In genomic region chr17:45686093-45686619, GRCm38 (mm10) we compare ENCODE assay signal across 8 mouse cellular contexts. TPM values are rescaled to one million over a fixed set of nuclear protein-coding genes. Genes with fewer than 3 reads are reported as not detected.
DNase-seq lines count a peak whose midpoint lies in the region; ATAC-seq and TF ChIP-seq lines count a peak whose summit lies in the region.

Mrpl14 (plus strand) TSS chr17:45686322.

- intact Hi-C loops in heart, postnatal 25 days (cut with DNase I): no loop called here

- under 1% methylated on average over 18 of the region's 50 CpGs for WGBS in forebrain, embryonic 15.5 days
- 2% methylated on average over 43 of the region's 50 CpGs for WGBS in lung, adult 2 months

- DNase-seq in cerebellum, adult 11 months: peak; percentile 90
- DNase-seq in heart, postnatal 25 days (ENCODE audit: low spot score): peak; percentile 81
- DNase-seq in layer of hippocampus, adult 18-20 months (ENCODE audit: low spot score in 2 of 2): peak; percentile 85 to 94
- DNase-seq in lung, adult 2 months: peak; percentile 90
- DNase-seq in thymus, adult 18-20 months: peak; percentile 82 to 85

- peaks cover 2% of the 10 kb centered on the region for H3K4me1 ChIP-seq in ES-Bruce4 (ENCODE audit: control insufficient read depth, insufficient read depth, low read length)
- H3K4me1 ChIP-seq in forebrain, embryonic 15.5 days: peaks cover 41% of the 10 kb centered on the region
- peaks cover 16% of the 10 kb centered on the region for H3K4me1 ChIP-seq in lung, adult 2 months (ENCODE audit: control insufficient read depth, insufficient read depth, low read length)

- no peaks in the 10 kb centered on the region for H3K36me3 ChIP-seq in ES-Bruce4 (ENCODE audit: control insufficient read depth, insufficient read depth, low read length, poor library complexity, severe bottlenecking)
- no peaks in the 10 kb centered on the region for H3K36me3 ChIP-seq in forebrain, embryonic 15.5 days

- peak; percentile 90 for ATAC-seq in forebrain, embryonic 15.5 days (replicated peaks)
- peak; percentile 59 for ATAC-seq in neutrophil, adult 5-6 weeks (ENCODE audit: extremely low read depth, insufficient number of reproducible peaks, low FRiP score, poor library complexity, severe bottlenecking)

- no peaks in the 10 kb centered on the region for H3K9me3 ChIP-seq in ES-Bruce4 (replicated peaks; ENCODE audit: control insufficient read depth, insufficient read depth, low read length, poor library complexity, severe bottlenecking)
- H3K9me3 ChIP-seq in forebrain, embryonic 15.5 days: no peaks in the 10 kb centered on the region

- H3K4me2 ChIP-seq in forebrain, embryonic 15.5 days (replicated peaks): peak within 1 kb of the TSS; percentile 75

- peak within 1 kb of the TSS; percentile 88 for H3K9ac ChIP-seq in ES-Bruce4 (ENCODE audit: low read depth, poor library complexity, severe bottlenecking)
- peak within 1 kb of the TSS; percentile 95 for H3K9ac ChIP-seq in forebrain, embryonic 15.5 days (replicated peaks)

- H3K4me3 ChIP-seq in ES-Bruce4 (ENCODE audit: low read depth, low read length): peak within 1 kb of the TSS; percentile 82
- H3K4me3 ChIP-seq in forebrain, embryonic 15.5 days: peak within 1 kb of the TSS; percentile 100
- peak within 1 kb of the TSS; percentile 80 for H3K4me3 ChIP-seq in lung, adult 2 months (replicated peaks; ENCODE audit: extremely low read depth, low read depth, low read length)

- 0 out of 2 replicates have a peak, but pooled peaks have one; percentile 21 for TF ChIP-seq EP300 in ES-Bruce4 (IDR thresholded peaks at IDR 0.05; ENCODE audit: insufficient read depth, low read depth, low read length)

- no peak for TF ChIP-seq CTCF in ES-Bruce4 (IDR thresholded peaks at IDR 0.05; ENCODE audit: low read depth, low read length)
- no peak for TF ChIP-seq CTCF in lung, adult 2 months (IDR thresholded peaks at IDR 0.05; ENCODE audit: insufficient read depth, low read length)

- H3K27me3 ChIP-seq in ES-Bruce4 (ENCODE audit: control insufficient read depth, insufficient read depth, low read length, poor library complexity, severe bottlenecking): no peaks in the 10 kb centered on the region
- no peaks in the 10 kb centered on the region for H3K27me3 ChIP-seq in forebrain, embryonic 15.5 days

- H3K27ac ChIP-seq in ES-Bruce4 (ENCODE audit: insufficient read depth, low read length): peak within 1 kb of the TSS; percentile 13
- H3K27ac ChIP-seq in forebrain, embryonic 15.5 days (replicated peaks): peak within 1 kb of the TSS; percentile 93

- TF ChIP-seq POLR2A in ES-Bruce4 (IDR thresholded peaks at IDR 0.05; ENCODE audit: insufficient read depth, low read length): no peak
- TF ChIP-seq POLR2A in lung, adult 2 months (IDR thresholded peaks at IDR 0.05; ENCODE audit: borderline replicate concordance, extremely low read depth, low read depth, low read length): peak; percentile 66; the same call in 1 of the 2 replicates

RNA-seq across cellular contexts. Expression of gene Mrpl14, which starts in this region (rescaled TPM):
- polyA plus RNA-seq in ES-Bruce4 (2011; ENCODE audit: insufficient read depth, insufficient read length, low read depth, missing spikeins): 31.8 and 42.7 TPM in 2 replicates
- polyA plus RNA-seq in forebrain, embryonic 15.5 days (2015; fragmentation: Nextera tagmentation; extraction: Ambion mirVana): 122 and 125 TPM in 2 replicates
- 100 to 1,000 TPM; 132 to 139 TPM for total RNA-seq in heart, postnatal 25 days (2021)
- total RNA-seq in layer of hippocampus, adult 18-20 months (2021): 10 to 100 TPM; 37.2 to 42.5 TPM
- 131 and 171 TPM in 2 replicates for polyA plus RNA-seq in lung, adult 2 months (2012; rRNA removed)
- total RNA-seq in neutrophil, adult 5-6 weeks (2017): 6.4 and 11.4 TPM in 2 replicates

Comparison
In these comparisons a context has a peak if more than half of its experiments do, and no peak if none do; other contexts are left out.
1. Peak in every context shown above with its lines: DNase-seq, ATAC-seq, H3K4me3 ChIP-seq and H3K27ac ChIP-seq.